Mouse (Mus musculus) heart, postnatal 0 days (tissue): Measurements from ENCODE around the gene Ccdc115.

Experiments used
- CTCF ChIP-seq: IDR thresholded peaks from 2 replicates; pipeline ENCODE4 v1.5.1; 2016; ENCODE audit warnings: antibody characterized with exemption, control low read depth, low read depth
- EP300 ChIP-seq: IDR thresholded peaks from 2 replicates; pipeline ENCODE4 v1.6.1; 2016; ENCODE audit warnings: antibody characterized with exemption, low read depth

GRCm38 (mm10) chr1:34432411-34432775, 7.1 kb downstream of the Ccdc115 start:
- TF ChIP-seq CTCF (no peak), EP300 (no peak)
